Mouse (Mus musculus) heart, postnatal 14 days (tissue): ENCODE measurements around the gene Irf4. TPM values are rescaled to one million over a fixed set of nuclear protein-coding genes. Genes with fewer than 3 reads are reported as not detected.

Experiments
- DNase-seq, 2 experiments: peaks; one replicate each; pipeline ENCODE4 v3.0.0; 2021 to 2022
- intact Hi-C: fragments of 180-260 bp; cut with DNase I; formaldehyde crosslinking; loops from one replicate; pipeline ENCODE4 v1.15.1; 2025
- long read RNA-seq, 2 experiments: library from polyadenylated mRNA; stranded (forward); transcript quantifications; one replicate each; pipeline ENCODE4 v2.0.0; 2021
- total RNA-seq, 2 experiments: library from RNA; stranded (reverse); gene quantifications; 2 replicates each; pipeline ENCODE4 v1.2.3; 2021

Irf4 gene
- total RNA-seq: 1 to 10 TPM in 1 of 2 experiments, under 1 TPM in 1; 0.88 to 1.4 TPM
- long read RNA-seq, experiment 1: 0 reads
- long read RNA-seq, experiment 2: 0 reads

DNA sequence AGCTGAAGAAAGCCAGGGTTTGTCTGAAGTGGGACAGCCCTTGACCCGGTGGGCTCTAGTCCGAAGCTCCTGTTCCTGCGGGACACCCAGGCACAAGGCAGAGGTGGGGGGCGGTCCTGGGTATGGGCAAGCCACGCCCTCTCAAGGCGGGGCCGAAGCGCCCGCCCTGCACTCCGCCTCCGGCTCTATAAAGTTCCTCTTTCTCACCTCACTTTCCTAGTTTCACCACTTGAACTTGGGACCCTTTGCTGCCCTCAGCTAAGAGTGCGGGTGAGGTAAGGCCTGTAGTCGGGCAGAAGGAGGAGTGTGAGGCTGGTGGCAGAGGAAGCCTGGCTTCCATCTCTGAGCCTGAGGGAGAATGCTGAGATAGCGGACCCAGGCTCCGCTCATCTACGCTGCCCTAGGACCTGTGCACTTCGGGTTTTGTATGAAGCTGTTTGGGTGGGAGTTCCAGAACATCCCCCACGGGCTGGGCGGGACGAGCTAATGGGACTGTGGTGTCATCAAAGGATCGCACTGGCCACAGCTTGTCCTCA, at the start of gene Irf4:
Irf4 (plus strand) TSS at position 206 of the 536 bp plus-strand sequence.
- intact Hi-C loops: no loop called here
- peak; percentile 49 to 56 for DNase-seq

DNA sequence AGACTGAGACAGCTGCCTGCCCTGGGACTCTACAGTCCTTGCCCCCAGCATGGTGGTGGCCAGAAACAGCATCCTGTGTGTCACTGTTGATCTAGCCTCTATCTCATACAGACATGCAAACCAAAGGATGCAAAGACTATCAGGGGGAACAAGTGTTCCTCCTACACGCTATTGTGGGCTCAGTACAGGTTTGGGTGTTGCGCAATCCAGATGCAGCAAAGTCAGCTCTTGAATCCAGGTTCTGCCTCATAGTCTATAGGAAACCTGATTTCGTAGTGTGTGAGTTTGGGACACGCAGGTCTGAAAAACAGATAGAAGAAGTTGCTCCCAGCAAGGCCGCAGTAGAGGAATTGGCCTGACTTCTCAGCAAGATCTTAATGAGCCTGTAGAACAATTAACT, 46.3 kb upstream of the Irf4 start:
- intact Hi-C loops: no loop called here
- no peak for DNase-seq

DNA sequence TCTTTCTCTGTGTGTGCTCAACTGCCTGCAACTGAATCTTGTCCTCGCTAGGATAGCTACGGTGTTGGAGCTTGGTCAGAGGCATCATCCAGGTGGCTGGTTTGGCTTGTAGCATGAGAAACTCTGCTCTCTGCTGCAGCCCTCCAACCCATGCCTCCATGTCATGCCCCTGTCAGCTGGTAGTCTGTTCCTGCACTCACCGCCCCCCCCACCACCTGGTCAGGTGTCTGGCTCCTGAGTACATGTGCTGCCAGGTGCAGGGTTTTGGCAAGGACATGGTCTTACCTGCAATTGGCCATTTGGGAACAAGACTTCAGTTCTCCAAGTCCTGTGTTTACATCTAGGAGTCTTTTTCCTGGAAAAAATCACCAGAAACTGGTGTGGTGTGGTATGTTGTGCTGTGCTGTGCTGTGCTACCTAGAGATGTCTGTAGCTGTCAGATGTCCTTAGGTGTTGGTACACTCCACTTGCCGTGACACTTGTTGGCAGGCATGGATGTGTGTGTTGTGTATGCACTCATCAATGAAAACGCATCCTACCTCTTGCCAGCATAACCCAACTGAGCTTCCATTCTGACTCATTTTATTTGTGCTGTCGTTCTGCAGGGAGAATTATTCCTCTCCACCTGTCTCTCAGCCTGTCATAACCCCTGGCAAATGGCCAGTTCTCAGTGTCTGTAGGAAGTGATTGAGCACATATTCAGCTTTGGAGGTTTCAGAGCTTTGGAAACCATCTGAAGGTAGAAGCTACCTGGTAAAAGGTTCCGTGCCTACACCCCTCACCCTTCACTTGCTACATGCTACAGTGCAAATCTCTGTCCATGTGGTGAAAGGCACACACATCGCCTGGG, 44.6 kb upstream of the Irf4 start:
- intact Hi-C loops: no loop called here
- DNase-seq: no peak

DNA sequence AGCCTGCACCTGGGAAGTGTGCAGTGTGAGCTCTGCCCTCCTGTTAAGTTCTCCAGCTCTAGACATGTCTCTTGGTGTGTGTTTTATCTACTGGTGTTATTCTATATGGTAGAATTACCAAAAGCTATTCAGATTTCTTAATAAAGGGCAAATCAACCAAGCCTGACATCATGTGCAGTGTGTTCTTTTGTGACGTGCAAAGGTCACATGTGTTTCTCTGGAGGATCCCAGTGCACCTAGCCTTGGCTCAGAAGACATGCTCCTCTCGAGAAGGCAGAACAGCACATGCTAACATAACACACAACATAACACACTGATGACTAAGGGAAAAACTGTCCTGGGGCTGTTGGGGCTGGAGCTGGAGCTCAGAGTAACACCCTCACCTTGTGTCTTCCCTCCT, 38.0 kb upstream of the Irf4 start:
- DNase-seq: no peak
- intact Hi-C loops: no loop called here

DNA sequence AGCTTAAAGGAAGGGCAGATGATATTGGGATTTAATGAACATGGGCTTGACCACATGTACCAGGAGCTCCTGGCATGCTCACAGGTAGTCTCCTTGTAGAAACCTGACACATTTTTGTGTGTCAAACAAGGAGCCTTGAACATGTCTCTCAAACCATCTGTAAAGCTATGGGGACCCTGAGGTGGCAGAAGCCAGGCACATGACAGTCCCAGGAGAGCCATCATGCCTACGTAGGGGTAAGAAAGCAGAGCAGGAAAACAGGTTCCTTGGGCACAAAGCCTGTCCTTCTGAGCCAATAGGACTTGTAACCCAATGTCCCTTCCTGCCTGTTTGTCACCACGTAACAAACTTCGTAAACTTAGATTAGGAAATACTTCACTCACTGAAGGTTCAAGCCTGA, 37.3 kb upstream of the Irf4 start:
- intact Hi-C loops: no loop called here

DNA sequence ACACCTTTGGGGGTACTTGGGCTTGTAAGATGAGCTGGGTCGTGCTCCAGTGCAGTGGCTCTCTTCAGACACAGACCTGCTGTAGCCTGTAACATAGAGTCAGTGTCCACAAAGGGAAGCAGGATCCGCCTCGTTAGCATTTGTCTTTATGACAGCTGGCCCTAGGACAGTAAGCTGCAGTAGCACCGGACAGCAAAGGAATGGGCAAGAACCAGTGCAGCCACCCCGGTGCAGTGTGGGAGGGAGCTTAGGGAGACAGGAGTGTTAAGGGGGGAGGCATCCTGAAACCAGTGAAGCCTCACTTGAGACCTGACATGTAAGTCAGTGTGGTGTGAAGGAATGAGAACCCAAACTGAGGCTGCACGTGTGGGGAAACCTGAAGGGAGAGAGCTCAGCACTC, 36.7 kb upstream of the Irf4 start:
- DNase-seq: no peak
- intact Hi-C loops: no loop called here

More for the DNA sequence above, 37.3 kb upstream of the Irf4 start:
- DNase-seq: no peak

DNA sequence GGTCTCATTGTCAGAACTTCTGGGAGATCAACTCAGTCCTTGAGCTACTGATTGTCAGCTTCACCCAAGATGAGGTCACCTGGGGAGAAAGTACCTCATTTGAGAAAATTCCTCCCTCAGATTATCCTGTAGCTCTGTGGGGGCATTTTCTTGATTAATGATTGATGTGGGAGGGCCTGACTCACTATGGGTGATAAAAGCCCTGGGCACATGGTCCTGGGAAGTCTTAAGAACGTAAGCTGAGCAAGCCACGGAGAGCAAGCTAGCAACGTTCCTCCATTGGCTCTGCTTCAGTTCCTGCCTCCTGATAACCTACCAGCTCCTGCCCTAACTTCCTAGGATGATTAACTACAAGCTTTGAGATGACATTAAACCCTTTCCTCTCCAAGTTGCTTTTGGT, 35.4 kb upstream of the Irf4 start:
- intact Hi-C loops: no loop called here
- no peak for DNase-seq

DNA sequence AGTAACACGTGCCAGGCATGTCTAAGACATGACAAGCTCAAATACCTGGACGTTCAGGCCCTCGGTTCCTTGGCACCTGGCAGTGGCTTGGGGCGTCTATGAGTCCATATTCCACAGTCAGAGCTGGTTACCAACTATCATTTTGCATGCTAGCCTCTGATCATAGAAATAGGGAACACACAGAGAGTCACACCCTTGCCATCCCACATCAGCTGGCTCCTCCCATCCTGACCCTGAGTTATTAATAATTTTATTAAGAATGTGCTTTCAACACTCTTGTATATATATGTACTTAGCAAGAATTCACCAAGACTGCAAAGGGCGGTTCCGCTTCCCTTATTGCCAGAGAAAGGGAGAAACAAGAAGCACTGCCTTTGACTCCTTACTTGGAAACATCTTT, 34.5 kb upstream of the Irf4 start:
- intact Hi-C loops: no loop called here
- DNase-seq: no peak

DNA sequence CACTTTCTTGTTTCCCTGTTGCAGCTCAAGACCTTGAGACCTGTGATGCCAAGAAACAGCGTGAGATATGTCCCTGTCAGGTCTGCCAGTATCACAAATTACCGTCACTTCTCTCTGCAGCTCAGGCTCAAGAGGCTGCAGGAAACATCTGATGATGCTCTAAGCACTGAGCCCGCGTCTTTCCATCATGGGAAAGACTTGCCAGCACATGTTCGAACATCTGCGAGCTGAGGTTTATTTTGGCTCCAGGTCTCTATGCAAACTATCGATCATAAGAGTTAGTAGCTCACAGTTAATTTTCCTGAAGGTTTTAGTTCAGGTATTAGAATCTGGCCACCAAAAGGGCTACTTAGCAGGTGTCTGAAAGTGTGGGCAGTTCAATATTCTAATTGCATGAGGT, 34.0 kb upstream of the Irf4 start:
- no peak for DNase-seq
- intact Hi-C loops: no loop called here

DNA sequence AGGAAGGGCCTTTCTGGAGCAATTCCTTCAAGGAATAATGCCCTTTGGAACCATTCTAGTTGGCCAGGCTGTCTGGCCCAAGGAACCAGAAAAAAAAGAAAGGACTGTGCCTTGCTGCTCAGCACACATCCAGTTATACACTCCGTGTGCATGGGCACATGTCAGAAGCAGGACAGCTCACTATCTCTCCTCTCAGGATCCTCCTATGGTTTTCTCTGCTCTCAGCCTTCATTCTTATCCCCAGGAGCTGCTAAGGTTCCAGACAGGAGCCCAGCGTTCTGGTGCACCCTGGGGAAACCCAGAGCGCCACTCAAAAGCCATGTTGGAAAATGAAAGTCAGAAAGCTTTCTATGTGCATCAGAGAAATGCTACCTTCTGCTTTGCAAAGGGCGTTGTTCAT, 33.5 kb upstream of the Irf4 start:
- intact Hi-C loops: no loop called here

DNA sequence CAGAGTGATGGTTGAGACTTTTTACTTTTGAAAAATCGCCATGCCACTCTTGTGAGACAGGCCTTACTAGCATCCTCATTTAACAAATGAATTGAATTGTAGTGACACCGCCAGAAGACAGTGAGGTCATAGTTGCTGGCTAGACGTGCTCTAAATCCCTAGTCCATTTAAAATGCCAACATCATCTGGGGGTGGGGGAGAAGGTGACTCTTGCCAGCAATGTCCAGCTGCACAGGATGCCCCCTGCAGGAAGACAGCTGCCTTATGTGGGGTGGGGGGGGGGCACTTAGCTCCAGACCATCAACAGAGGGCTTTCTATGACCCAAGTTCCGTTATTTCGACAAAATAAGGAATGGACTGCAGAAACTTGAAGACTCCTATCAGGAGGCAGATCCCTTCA, 32.4 kb upstream of the Irf4 start:
- intact Hi-C loops: no loop called here
- no peak for DNase-seq

More for the DNA sequence above, 33.5 kb upstream of the Irf4 start:
- DNase-seq: no peak

DNA sequence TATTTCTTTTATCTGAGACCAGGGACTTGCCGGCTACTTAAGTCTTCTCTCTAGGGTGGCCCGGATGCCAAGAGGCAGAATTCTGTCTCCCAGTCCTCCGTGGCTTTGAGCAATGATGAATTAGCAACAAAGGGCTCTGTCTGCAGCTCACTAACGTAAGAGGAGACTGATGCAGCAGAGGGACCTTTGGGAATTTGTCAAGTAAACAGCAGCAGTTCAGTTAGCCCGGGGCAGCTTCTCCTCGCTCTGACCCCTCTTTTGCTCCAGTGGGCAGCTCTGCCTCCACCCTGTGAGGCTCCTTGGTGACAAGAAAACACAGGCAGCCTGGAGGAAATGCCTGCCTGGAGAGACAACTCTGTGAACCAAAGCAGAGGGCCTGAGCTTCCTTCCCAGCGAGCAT, 26.4 kb upstream of the Irf4 start:
- intact Hi-C loops: no loop called here
- no peak for DNase-seq

DNA sequence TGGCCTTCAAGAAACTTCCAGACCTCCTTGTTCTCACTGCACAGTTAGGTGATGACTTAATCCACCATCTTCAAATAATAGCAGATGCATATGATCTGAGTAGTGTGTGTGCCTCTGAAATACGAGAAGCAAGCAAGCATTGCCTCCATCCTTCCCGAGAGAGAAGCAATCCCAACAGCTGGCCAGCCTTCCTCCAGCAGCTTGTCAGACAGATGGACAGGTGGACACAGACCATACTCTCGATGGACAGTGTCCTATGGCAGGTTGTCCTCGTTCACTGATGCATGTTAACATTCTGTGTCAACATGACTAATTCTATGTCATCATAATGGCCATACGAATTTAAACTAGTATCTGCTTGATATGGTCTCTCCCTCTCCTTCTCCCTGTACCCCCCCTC, 25.8 kb upstream of the Irf4 start:
- intact Hi-C loops: no loop called here
- DNase-seq: no peak

DNA sequence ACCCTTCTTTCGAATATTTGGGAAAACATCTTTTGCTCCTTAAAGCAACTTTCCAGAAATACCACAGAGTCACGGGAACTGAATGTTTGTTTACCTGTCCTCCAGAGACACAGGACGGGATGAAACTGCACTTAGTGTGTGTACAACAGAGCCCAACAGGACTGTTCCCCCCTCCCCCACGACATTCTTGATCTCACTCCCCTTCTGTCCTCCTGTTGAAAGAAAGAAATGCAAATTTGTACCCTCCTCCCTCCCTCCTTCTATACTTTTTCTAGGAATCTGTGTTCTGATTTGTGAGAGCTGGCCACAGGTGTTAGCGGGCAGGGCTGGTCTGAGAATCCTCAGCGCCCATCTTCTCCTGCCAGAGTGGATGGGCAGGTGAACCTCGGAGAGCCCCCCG, 25.2 kb upstream of the Irf4 start:
- intact Hi-C loops: no loop called here
- DNase-seq: no peak

DNA sequence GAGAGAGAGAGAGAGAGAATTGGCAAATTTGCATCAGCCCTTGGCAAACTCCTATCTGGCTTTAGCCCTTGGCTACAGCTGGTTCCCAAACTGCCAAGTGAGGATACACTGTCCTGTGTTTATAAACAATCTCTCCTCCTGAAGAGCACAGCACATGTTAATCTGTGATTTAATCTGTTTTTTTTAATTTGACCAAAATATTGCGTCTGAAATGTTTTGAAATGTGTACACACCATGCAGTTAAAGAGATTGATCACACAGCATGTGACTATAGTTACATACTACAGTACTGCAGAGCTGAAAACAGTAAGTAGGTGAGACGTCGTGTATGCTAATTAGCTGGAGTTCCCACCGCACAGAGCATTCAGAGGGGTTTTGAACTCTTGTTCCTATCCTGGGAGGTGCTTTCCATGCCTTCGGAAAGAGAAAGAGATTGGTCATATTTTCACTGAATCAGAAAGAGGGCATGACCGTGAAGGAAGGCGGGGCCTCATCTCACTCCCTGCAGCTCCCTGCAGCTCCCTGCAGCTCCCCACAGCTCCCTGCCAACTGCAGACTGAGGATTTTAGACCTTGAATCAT, 24.2 kb upstream of the Irf4 start:
- DNase-seq: no peak
- intact Hi-C loops: loop anchor here (5.0 kb wide), 1 partner anchor 162 kb away; no protein-coding TSS in a partner anchor

DNA sequence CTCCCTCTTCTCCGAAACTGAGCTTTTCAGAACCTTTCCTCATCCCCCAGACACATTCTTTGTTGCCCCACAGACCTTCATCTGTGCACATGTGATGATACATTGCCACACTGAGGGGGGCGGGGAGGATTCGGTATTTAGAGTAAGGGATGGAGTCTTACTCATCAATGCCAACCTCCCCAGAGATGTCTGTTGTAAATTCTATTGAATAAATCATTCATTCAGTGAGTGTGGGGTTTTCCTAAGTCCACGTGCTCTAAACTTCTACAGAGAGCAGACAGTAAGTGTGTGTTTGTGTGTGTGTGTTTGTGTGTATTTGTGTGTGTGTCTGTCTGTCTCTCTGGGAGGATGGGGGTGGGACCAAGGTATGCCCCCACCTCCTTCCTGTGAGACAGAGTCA, 22.1 kb upstream of the Irf4 start:
- no peak for DNase-seq
- intact Hi-C loops: loop anchor here (5.0 kb wide), 1 partner anchor 165 kb away; no protein-coding TSS in a partner anchor

DNA sequence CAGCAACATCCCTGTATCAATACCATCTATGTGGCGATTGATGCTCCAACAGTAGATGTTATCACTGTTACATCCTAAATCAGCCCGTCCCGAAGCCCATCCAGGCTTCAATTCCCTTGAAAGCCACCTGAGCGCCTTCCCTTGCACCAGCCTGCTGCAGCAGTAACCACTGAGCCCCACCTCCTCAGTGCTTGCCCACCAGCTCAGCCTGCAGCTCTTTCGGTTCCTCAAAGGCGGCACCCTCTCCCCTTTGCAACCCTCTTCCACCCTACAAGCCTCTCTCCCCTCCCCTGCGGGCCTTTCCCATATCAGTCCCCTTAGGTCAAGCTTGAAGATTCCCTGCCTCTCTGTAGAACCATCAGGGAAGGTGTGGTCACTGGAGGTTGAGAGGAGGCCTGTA, 20.9 kb upstream of the Irf4 start:
- intact Hi-C loops: loop anchor here (2.0 to 5.0 kb wide), 2 partner anchors 123 to 166 kb away; no protein-coding TSS in a partner anchor
- no peak for DNase-seq

DNA sequence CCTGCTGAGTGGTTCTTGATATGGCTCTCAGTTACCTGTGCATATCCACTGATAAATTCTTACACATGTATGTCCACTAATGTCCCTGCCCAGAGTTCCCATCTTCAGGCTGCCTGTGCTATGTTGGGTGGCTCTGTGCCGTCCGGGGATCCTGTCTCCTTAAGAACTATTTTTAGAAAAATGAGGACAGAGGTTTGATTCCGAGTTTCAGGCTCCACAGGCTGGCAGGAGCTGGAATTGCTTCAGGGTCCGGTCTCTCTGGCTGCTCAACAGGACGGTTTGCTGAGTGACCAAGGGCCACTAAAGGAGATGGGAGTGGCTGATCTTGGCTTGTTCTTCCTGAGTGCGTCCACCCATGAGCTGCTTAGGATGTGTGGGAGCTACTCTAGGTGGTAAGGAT, 19.8 kb upstream of the Irf4 start:
- intact Hi-C loops: loop anchor here (2.0 to 5.0 kb wide), 2 partner anchors 124 to 167 kb away; no protein-coding TSS in a partner anchor

DNA sequence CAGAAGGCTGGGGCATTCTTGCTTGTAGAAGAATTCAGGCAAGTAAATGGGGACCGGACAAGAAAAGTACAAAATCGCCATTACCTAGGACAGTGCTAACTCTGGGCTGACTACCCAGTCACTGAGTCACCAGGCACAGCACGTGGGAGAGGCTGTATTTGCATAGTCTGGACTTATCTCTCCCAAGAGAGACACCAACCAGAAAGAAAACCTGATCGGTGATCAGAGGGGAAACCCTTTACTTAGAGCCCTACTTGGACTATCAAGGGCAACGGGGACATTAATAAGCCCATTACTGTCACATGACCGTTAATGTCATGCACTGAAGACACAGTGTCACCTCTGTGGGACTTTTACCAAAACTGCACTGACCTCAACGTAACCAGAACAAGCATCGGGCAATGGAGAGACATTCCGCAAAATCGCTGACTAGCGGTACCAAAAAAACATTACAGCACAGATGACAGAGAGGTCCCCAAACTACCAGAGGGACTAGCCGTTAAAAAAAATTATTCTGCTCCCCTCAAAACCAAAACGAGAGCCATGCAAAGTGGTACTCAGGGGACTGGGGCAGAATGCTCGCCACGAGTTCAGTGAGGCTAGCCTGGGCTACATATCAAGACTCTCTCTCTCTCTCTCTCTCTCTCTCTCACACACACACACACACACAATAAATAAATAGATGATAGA, 18.8 kb upstream of the Irf4 start:
- DNase-seq: no peak
- intact Hi-C loops: no loop called here

More for the DNA sequence above, 19.8 kb upstream of the Irf4 start:
- peak; percentile 16 to 53 for DNase-seq

DNA sequence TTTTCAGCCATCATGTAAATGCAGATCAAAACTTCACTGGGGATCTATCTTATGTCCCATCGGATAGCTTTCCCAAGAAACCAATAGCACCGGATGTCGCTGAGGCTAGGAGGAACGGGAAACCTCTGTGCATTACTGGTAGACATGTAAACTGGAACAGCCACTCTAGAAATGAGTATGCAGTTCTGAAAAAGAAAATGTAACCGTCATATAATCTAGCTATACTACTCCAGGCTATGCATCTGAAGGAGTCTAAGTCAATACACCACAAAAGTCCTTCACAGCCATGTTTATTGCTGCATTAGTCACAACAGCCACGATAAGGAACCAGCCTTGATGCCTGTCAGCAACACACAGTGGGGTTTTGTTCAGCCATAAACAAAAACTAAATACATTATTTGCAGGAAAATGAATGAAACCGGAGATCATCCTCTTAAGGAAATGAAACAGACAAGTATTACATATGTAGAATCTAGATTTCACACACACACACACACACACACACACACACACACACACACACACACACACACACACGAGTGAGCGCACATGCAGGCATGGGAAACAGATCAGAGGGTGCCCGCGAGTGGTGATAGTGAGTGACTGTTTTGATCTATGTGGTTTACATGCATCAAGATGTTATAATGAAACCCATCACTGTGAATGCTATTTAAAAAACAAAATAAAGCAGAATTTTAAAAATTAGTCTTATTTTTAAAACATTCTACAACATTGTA, 16.1 kb upstream of the Irf4 start:
- intact Hi-C loops: no loop called here
- DNase-seq: no peak
